Mouse (Mus musculus) hematopoietic multipotent progenitor cell, adult 10-12 weeks (in vitro differentiated cells): Measurements from ENCODE around the gene Gstp2. TPM values are rescaled to one million over a fixed set of nuclear protein-coding genes. Genes with fewer than 3 reads are reported as not detected.

Experiments
- polyA plus RNA-seq: library from polyadenylated mRNA; stranded (reverse); fragments of >175 nt; gene quantifications from 2 replicates; pipeline ENCODE4 v1.2.3, GENCODE M21; 2012; ENCODE audit warnings: low replicate concordance

Gene Gstp2
- polyA plus RNA-seq, result 0.47 and 0.56 TPM in 2 replicates

GRCm38 (mm10) chr19:4045966-4046865 is at the start of gene Gstp2:
Gstp2 (minus strand) TSS chr19:4046023.

GRCm38 (mm10) chr19:4081394-4081793 is 35.6 kb upstream of the Gstp2 start, which contains the start of gene Cabp2:
Cabp2 (plus strand) TSS chr19:4081578.

GRCm38 (mm10) chr19:4059069-4059740 is 13.4 kb upstream of the Gstp2 start, which contains the start of gene Gstp3:
Gstp3 (minus strand) TSS chr19:4059569.

GRCm38 (mm10) chr19:4037788-4038232 is 8.0 kb downstream of the Gstp2 start, which contains the start of gene Gstp1:
Gstp1 (minus strand) TSS chr19:4037985.

GRCm38 (mm10) chr19:4012432-4013022 is 33.3 kb downstream of the Gstp2 start, which contains the start of gene Ndufv1:
Ndufv1 (minus strand) TSS chr19:4012806.

GRCm38 (mm10) chr19:4003112-4003511 is 42.7 kb downstream of the Gstp2 start, which contains the start of gene Doc2g:
Doc2g (plus strand) TSS chr19:4003313.

GRCm38 (mm10) chr19:4000119-4000900 is 45.5 kb downstream of the Gstp2 start, which contains the start of the genes Nudt8 and Gm49405:
Nudt8 (plus strand) TSS chr19:4000580.
Gm49405 (plus strand) TSS chr19:4000626.

GRCm38 (mm10) chr19:3992416-3992815 is 53.4 kb downstream of the Gstp2 start, which contains the start of gene Tbx10:
Tbx10 (plus strand) TSS chr19:3992752.

Other genes starting within 250 kb of the Gstp2 start
- gene Chka, start 194.2 kb downstream of the Gstp2 start, polyA plus RNA-seq, result 10.5 and 28.9 TPM in 2 replicates
- gene Tcirg1, start 138.9 kb downstream of the Gstp2 start, polyA plus RNA-seq, result 168 and 319 TPM in 2 replicates
- 14.4 and 178 TPM in 2 replicates for gene Ndufs8, start 133.2 kb downstream of the Gstp2 start, polyA plus RNA-seq
- gene Aldh3b1, start 116.2 kb downstream of the Gstp2 start, polyA plus RNA-seq, result 12.9 and 17.0 TPM in 2 replicates
- gene Unc93b1, start 110.8 kb downstream of the Gstp2 start, polyA plus RNA-seq, result 560 and 780 TPM in 2 replicates
- 0.03 TPM in 1 of 2 replicates, not detected in the other for gene Aldh3b3, start 87.4 kb downstream of the Gstp2 start, polyA plus RNA-seq
- gene Aldh3b2, start 73.7 kb downstream of the Gstp2 start, polyA plus RNA-seq, result 0.14 and 1.1 TPM in 2 replicates
- 0.24 and 2.2 TPM in 2 replicates for gene Acy3, start 59.5 kb downstream of the Gstp2 start, polyA plus RNA-seq
- gene Tbx10, start 53.3 kb downstream of the Gstp2 start, polyA plus RNA-seq, result not detected in 2 replicates
- gene Nudt8, start 45.4 kb downstream of the Gstp2 start, polyA plus RNA-seq, result 15.0 and 27.5 TPM in 2 replicates
- gene Gm49405, start 45.4 kb downstream of the Gstp2 start, polyA plus RNA-seq, result 6.1 and 8.0 TPM in 2 replicates
- gene Doc2g, start 42.7 kb downstream of the Gstp2 start, polyA plus RNA-seq, result 8.9 and 23.7 TPM in 2 replicates
- gene Ndufv1, start 33.2 kb downstream of the Gstp2 start, polyA plus RNA-seq, result 57.0 and 132 TPM in 2 replicates
- gene Gstp1, start 8.0 kb downstream of the Gstp2 start, polyA plus RNA-seq, result 64.6 and 210 TPM in 2 replicates
- gene Gstp3, start 13.5 kb upstream of the Gstp2 start, polyA plus RNA-seq, result 8.4 and 10.8 TPM in 2 replicates
- not detected in 2 replicates for gene Cabp2, start 35.6 kb upstream of the Gstp2 start, polyA plus RNA-seq
- 251 and 401 TPM in 2 replicates for gene Cdk2ap2, start 51.2 kb upstream of the Gstp2 start, polyA plus RNA-seq
- gene Pitpnm1, start 54.0 kb upstream of the Gstp2 start, polyA plus RNA-seq, result 226 and 266 TPM in 2 replicates
- gene Aip, start 79.8 kb upstream of the Gstp2 start, polyA plus RNA-seq, result 166 and 283 TPM in 2 replicates
- 0.06 TPM in 1 of 2 replicates, not detected in the other for gene Gpr152, start 93.8 kb upstream of the Gstp2 start, polyA plus RNA-seq
- 2.9 and 3.2 TPM in 2 replicates for gene Cabp4, start 98.0 kb upstream of the Gstp2 start, polyA plus RNA-seq
- 197 and 258 TPM in 2 replicates for gene Coro1b, start 102.6 kb upstream of the Gstp2 start, polyA plus RNA-seq
- 1,796 and 2,730 TPM in 2 replicates for gene Ptprcap, start 107.6 kb upstream of the Gstp2 start, polyA plus RNA-seq
- gene Rps6kb2, start 117.3 kb upstream of the Gstp2 start, polyA plus RNA-seq, result 46.3 and 105 TPM in 2 replicates
- 40.4 and 54.0 TPM in 2 replicates for gene Carns1, start 129.5 kb upstream of the Gstp2 start, polyA plus RNA-seq
- 638 and 694 TPM in 2 replicates for gene Tbc1d10c, start 145.3 kb upstream of the Gstp2 start, polyA plus RNA-seq
- gene Ppp1ca, start 146.0 kb upstream of the Gstp2 start, polyA plus RNA-seq, result 456 and 607 TPM in 2 replicates
- gene Rad9a, start 155.6 kb upstream of the Gstp2 start, polyA plus RNA-seq, result 45.2 and 49.9 TPM in 2 replicates
- gene Clcf1, start 168.2 kb upstream of the Gstp2 start, polyA plus RNA-seq, result 130 and 210 TPM in 2 replicates
- gene AC109138.7, start 168.3 kb upstream of the Gstp2 start, polyA plus RNA-seq, result 0.75 and 163 TPM in 2 replicates
- 157 and 158 TPM in 2 replicates for gene Pold4, start 185.9 kb upstream of the Gstp2 start, polyA plus RNA-seq
- gene Ssh3, start 223.2 kb upstream of the Gstp2 start, polyA plus RNA-seq, result 27.8 and 60.7 TPM in 2 replicates
- gene Ankrd13d, start 237.1 kb upstream of the Gstp2 start, polyA plus RNA-seq, result 25.1 and 46.7 TPM in 2 replicates